In the genomic region with DNA sequence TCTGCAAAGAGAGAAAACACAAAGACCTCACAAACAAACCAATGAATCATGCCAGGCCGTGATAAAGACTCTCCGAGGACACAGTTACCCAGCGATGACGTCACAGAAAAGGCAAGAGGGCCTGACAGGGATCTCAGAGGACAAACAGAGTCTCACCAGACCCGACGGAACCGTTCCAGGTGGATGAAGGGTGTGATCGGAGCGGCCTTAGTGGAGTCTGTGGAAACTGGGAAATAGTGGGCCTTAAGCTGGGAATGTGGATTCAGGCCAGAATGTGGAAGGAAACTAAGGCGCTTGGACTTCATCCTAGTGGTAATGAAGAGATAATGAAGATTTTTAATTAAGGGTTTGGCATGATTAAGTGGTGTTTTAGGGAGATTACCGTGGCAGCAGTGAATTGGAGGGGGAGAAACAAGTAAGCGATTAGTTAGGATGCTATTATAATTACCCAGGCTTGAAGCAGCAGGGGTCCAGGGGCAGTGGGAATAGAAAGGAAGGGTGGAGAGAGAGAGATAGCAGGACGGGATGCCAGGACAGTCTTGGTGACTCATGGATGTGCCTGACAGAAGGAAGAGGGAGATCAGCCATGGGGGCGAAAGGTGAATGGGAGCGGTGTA, we compare ENCODE assay signal across 23 mouse cellular contexts. TPM values are rescaled to one million over a fixed set of nuclear protein-coding genes. Genes with fewer than 3 reads are reported as not detected.
A peak's percentile ranks its signal among the peaks of the same experiment; 100 is the strongest.
DNase-seq lines count a peak whose midpoint lies in the region; ATAC-seq and TF ChIP-seq lines count a peak whose summit lies in the region.
"Had no signal": no experiment of that assay in that cellular context is flagged by ENCODE, and none has a peak within 500 bp of the region (broad histone marks: within the 10 kb centered on the region; RNA-seq: fewer than 3 reads in every experiment).

No protein-coding gene starts in this region.

- ATAC-seq in forebrain, embryonic 13.5 days, result peak; percentile 69; the same call in 1 of the 2 replicates
- no peak for ATAC-seq in forebrain, embryonic 11.5 days (replicated peaks; ENCODE audit: low FRiP score)
- 0 out of 2 replicates have a peak, but pooled peaks have one; percentile 40 for ATAC-seq in forebrain, embryonic 16.5 days
- ATAC-seq in liver, embryonic 12.5 days, result no peak
- ATAC-seq: intestine, embryonic 15.5 days had no signal

- H3K4me3 ChIP-seq in forebrain, embryonic 13.5 days, result no peak overlapping the region
- no peak overlapping the region for H3K4me3 ChIP-seq in forebrain, embryonic 11.5 days (ENCODE audit: low read depth, low read length)
- H3K4me3 ChIP-seq in testis, adult 2 months (ENCODE audit: control insufficient read depth, low read depth, low read length), result peak overlapping the region; percentile 88
- no peak overlapping the region for H3K4me3 ChIP-seq in forebrain, embryonic 16.5 days (replicated peaks; ENCODE audit: low read length)
- no peak overlapping the region for H3K4me3 ChIP-seq in liver, embryonic 12.5 days
- H3K4me3 ChIP-seq: embryonic facial prominence, embryonic 15.5 days; heart, embryonic 13.5 days; hindbrain, embryonic 12.5 days; intestine, embryonic 15.5 days had no signal

- H3K9me3 ChIP-seq in forebrain, embryonic 13.5 days (replicated peaks), result peaks cover 3% of the 10 kb centered on the region
- H3K9me3 ChIP-seq in forebrain, embryonic 11.5 days (ENCODE audit: control insufficient read depth, low read length), result no peaks in the 10 kb centered on the region; the same call in 1 of the 2 replicates
- H3K9me3 ChIP-seq in forebrain, embryonic 16.5 days (ENCODE audit: control insufficient read depth, low read length), result no peaks in the 10 kb centered on the region
- no peaks in the 10 kb centered on the region for H3K9me3 ChIP-seq in liver, embryonic 12.5 days (replicated peaks)
- H3K9me3 ChIP-seq: embryonic facial prominence, embryonic 15.5 days; hindbrain, embryonic 12.5 days; intestine, embryonic 15.5 days had no signal

- no peak for TF ChIP-seq CTCF in testis, adult 2 months (IDR thresholded peaks at IDR 0.05; ENCODE audit: control insufficient read depth, insufficient read depth, insufficient replicate concordance, low read depth, low read length)

- DNase-seq in forebrain, embryonic 11.5 days (ENCODE audit: low spot score), result no peak
- no peak for DNase-seq in testis, postnatal 14 days (ENCODE audit: low spot score)
- DNase-seq in layer of hippocampus, adult 9-11 months, result no peak
- DNase-seq: adrenal gland, adult 8-10 months; adrenal gland, postnatal 36 days; cerebellum, adult 11 months; cerebellum, adult 8-10 months; cerebellum, postnatal 14 days; embryo, embryonic 11 days; gastrocnemius, postnatal 36 days; heart, adult 11 months; heart, postnatal 4 days had no signal

- peak; percentile 30; the same call in 1 of the 2 replicates for TF ChIP-seq POLR2A in testis, adult 2 months (IDR thresholded peaks at IDR 0.05; ENCODE audit: control insufficient read depth, low read depth, low read length)

- H3K36me3 ChIP-seq in forebrain, embryonic 13.5 days (ENCODE audit: poor library complexity, severe bottlenecking), result no peaks in the 10 kb centered on the region
- H3K36me3 ChIP-seq in forebrain, embryonic 11.5 days (ENCODE audit: control insufficient read depth, insufficient read depth, low read length), result no peaks in the 10 kb centered on the region
- H3K36me3 ChIP-seq in testis, adult 2 months (ENCODE audit: control insufficient read depth, insufficient read depth, low read length), result no peaks in the 10 kb centered on the region
- no peaks in the 10 kb centered on the region for H3K36me3 ChIP-seq in forebrain, embryonic 16.5 days (ENCODE audit: control insufficient read depth, insufficient read depth)
- H3K36me3 ChIP-seq in liver, embryonic 12.5 days, result no peaks in the 10 kb centered on the region
- H3K36me3 ChIP-seq: embryonic facial prominence, embryonic 15.5 days; heart, embryonic 13.5 days; hindbrain, embryonic 12.5 days; intestine, embryonic 15.5 days had no signal

- WGBS in forebrain, embryonic 13.5 days, result 47% methylated on average over 15 of the region's 15 CpGs
- 65% methylated on average over 15 of the region's 15 CpGs for WGBS in forebrain, embryonic 11.5 days
- 40% methylated on average over 15 of the region's 15 CpGs for WGBS in forebrain, embryonic 16.5 days
- 62% methylated on average over 15 of the region's 15 CpGs for WGBS in liver, embryonic 12.5 days (ENCODE audit: insufficient replicate concordance)

- H3K27me3 ChIP-seq in forebrain, embryonic 13.5 days, result peaks cover 52% of the 10 kb centered on the region
- no peaks in the 10 kb centered on the region; the same call in 1 of the 2 replicates for H3K27me3 ChIP-seq in forebrain, embryonic 11.5 days (ENCODE audit: control insufficient read depth, insufficient read depth, low read length)
- no peaks in the 10 kb centered on the region for H3K27me3 ChIP-seq in testis, adult 2 months (ENCODE audit: control insufficient read depth, insufficient read depth, low read length)
- peaks cover 5% of the 10 kb centered on the region for H3K27me3 ChIP-seq in forebrain, embryonic 16.5 days (replicated peaks; ENCODE audit: control insufficient read depth, insufficient read depth, low read length)
- peaks cover 42% of the 10 kb centered on the region; the same call in 1 of the 2 replicates for H3K27me3 ChIP-seq in liver, embryonic 12.5 days (replicated peaks)
- H3K27me3 ChIP-seq: intestine, embryonic 15.5 days had no signal

- no peak overlapping the region for H3K27ac ChIP-seq in forebrain, embryonic 13.5 days
- no peak overlapping the region for H3K27ac ChIP-seq in forebrain, embryonic 11.5 days (ENCODE audit: low read depth, low read length)
- H3K27ac ChIP-seq in testis, adult 2 months (ENCODE audit: control insufficient read depth, insufficient read depth, low read depth, low read length), result peak overlapping the region; percentile 47; the same call in 1 of the 2 replicates
- no peak overlapping the region for H3K27ac ChIP-seq in forebrain, embryonic 16.5 days (ENCODE audit: low read length)
- no peak overlapping the region for H3K27ac ChIP-seq in liver, embryonic 12.5 days
- H3K27ac ChIP-seq: embryonic facial prominence, embryonic 15.5 days; heart, embryonic 13.5 days; hindbrain, embryonic 12.5 days; intestine, embryonic 15.5 days had no signal

- no peak overlapping the region for H3K4me2 ChIP-seq in forebrain, embryonic 13.5 days
- no peak overlapping the region for H3K4me2 ChIP-seq in forebrain, embryonic 11.5 days (ENCODE audit: low read depth, low read length, severe bottlenecking)
- H3K4me2 ChIP-seq in forebrain, embryonic 16.5 days (ENCODE audit: low read length), result no peak overlapping the region
- no peak overlapping the region for H3K4me2 ChIP-seq in liver, embryonic 12.5 days
- H3K4me2 ChIP-seq: embryonic facial prominence, embryonic 15.5 days; heart, embryonic 13.5 days; hindbrain, embryonic 12.5 days; intestine, embryonic 15.5 days had no signal

- peaks cover 8% of the 10 kb centered on the region; the same call in 1 of the 2 replicates for H3K4me1 ChIP-seq in forebrain, embryonic 13.5 days
- H3K4me1 ChIP-seq in forebrain, embryonic 11.5 days (replicated peaks; ENCODE audit: control insufficient read depth, insufficient read depth, low read length), result no peaks in the 10 kb centered on the region; the same call in 1 of the 2 replicates
- H3K4me1 ChIP-seq in testis, adult 2 months (ENCODE audit: control insufficient read depth, insufficient read depth, low read length), result peaks cover 5% of the 10 kb centered on the region
- no peaks in the 10 kb centered on the region for H3K4me1 ChIP-seq in forebrain, embryonic 16.5 days (replicated peaks; ENCODE audit: control insufficient read depth, insufficient read depth, low read length)
- H3K4me1 ChIP-seq in liver, embryonic 12.5 days, result no peaks in the 10 kb centered on the region
- H3K4me1 ChIP-seq: embryonic facial prominence, embryonic 15.5 days; heart, embryonic 13.5 days; hindbrain, embryonic 12.5 days; intestine, embryonic 15.5 days had no signal

- no peak overlapping the region for H3K9ac ChIP-seq in forebrain, embryonic 13.5 days
- no peak overlapping the region for H3K9ac ChIP-seq in forebrain, embryonic 11.5 days (ENCODE audit: low read length)
- H3K9ac ChIP-seq in forebrain, embryonic 16.5 days (replicated peaks; ENCODE audit: low read depth, low read length), result no peak overlapping the region
- H3K9ac ChIP-seq in liver, embryonic 12.5 days, result no peak overlapping the region
- H3K9ac ChIP-seq: embryonic facial prominence, embryonic 15.5 days; heart, embryonic 13.5 days; hindbrain, embryonic 12.5 days; intestine, embryonic 15.5 days had no signal

RNA-seq across cellular contexts. Expression of a gene that starts 24.5 kb away (rescaled TPM):
- polyA plus RNA-seq in forebrain, embryonic 13.5 days (2015; fragmentation: Nextera tagmentation; extraction: Ambion mirVana), result 8.9 and 11.5 TPM in 2 replicates
- polyA plus RNA-seq in forebrain, embryonic 11.5 days (2014; fragmentation: Nextera tagmentation; extraction: Ambion mirVana), result 21.6 and 23.8 TPM in 2 replicates
- 0.02 TPM in 1 of 2 replicates, not detected in the other for polyA plus RNA-seq in testis, adult 2 months (2012; rRNA removed)
- 4.8 and 5.9 TPM in 2 replicates for polyA plus RNA-seq in forebrain, embryonic 16.5 days (2015; fragmentation: Nextera tagmentation; extraction: Ambion mirVana)
- polyA plus RNA-seq in liver, embryonic 12.5 days (2016; fragmentation: Nextera tagmentation; extraction: Ambion mirVana), result 0.02 TPM in 1 of 2 replicates, not detected in the other
- polyA plus RNA-seq: heart, postnatal 0 days had no signal

RNA-seq across cellular contexts. Expression of a gene that starts 54.5 kb away (rescaled TPM):
- polyA plus RNA-seq in forebrain, embryonic 13.5 days (2015; fragmentation: Nextera tagmentation; extraction: Ambion mirVana), result not detected in 2 replicates
- polyA plus RNA-seq in forebrain, embryonic 11.5 days (2014; fragmentation: Nextera tagmentation; extraction: Ambion mirVana), result not detected in 2 replicates
- not detected in 2 replicates for polyA plus RNA-seq in testis, adult 2 months (2012; rRNA removed)
- polyA plus RNA-seq in forebrain, embryonic 16.5 days (2015; fragmentation: Nextera tagmentation; extraction: Ambion mirVana), result not detected in 2 replicates
- not detected in 2 replicates for polyA plus RNA-seq in liver, embryonic 12.5 days (2016; fragmentation: Nextera tagmentation; extraction: Ambion mirVana)
- polyA plus RNA-seq: C2C12; embryonic facial prominence, embryonic 11.5 days; embryonic facial prominence, embryonic 15.5 days; heart, embryonic 13.5 days; heart, postnatal 0 days; hindbrain, embryonic 12.5 days; intestine, embryonic 15.5 days had no signal

Comparison
In these comparisons a context has a peak if more than half of its experiments do, and no peak if none do; other contexts are left out.
1. ATAC-seq: peak in forebrain, embryonic 13.5 days (single experiment) and forebrain, embryonic 16.5 days (single experiment); none in forebrain, embryonic 11.5 days (single experiment) and liver, embryonic 12.5 days (single experiment).